8 mouse cellular contexts compared by ENCODE assay signal in the genomic region with DNA sequence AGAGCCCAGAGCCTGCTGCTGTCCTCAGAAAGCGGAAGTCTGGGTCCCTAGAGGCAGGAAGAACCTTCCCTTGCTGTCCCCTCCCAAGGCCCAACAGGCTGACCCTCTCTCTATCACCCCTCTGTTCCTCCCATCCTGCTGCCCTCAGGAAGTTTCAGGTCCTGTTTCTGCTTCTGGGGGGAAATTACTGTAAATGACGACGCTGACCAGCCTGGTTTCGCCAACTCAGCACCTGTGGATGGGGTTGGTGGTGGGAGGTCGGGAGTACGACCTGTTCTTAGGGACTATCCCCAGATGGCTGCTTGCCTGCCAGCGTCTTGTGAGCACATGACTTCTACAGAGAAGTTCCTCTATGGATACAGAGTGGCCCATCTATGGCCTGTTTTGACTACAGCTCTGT. TPM values are rescaled to one million over a fixed set of nuclear protein-coding genes. Genes with fewer than 3 reads are reported as not detected.
DNase-seq lines count a peak whose midpoint lies in the region; ATAC-seq and TF ChIP-seq lines count a peak whose summit lies in the region.

A gene (minus strand): TSS at position 87 of the 400 bp plus-strand sequence.

- H3K4me3 ChIP-seq in kidney, postnatal 0 days (replicated peaks; ENCODE audit: low read depth, low read length), result no peak within 1 kb of the TSS
- no peak within 1 kb of the TSS for H3K4me3 ChIP-seq in embryonic facial prominence, embryonic 10.5 days
- H3K4me3 ChIP-seq in heart, embryonic 11.5 days (ENCODE audit: low read depth, low read length), result no peak within 1 kb of the TSS
- no peak within 1 kb of the TSS for H3K4me3 ChIP-seq in midbrain, embryonic 10.5 days

- no peaks in the 10 kb centered on the region for H3K36me3 ChIP-seq in kidney, postnatal 0 days (ENCODE audit: insufficient read depth, low read length)
- no peaks in the 10 kb centered on the region for H3K36me3 ChIP-seq in embryonic facial prominence, embryonic 10.5 days (replicated peaks)
- no peaks in the 10 kb centered on the region for H3K36me3 ChIP-seq in heart, embryonic 11.5 days (ENCODE audit: control insufficient read depth, insufficient read depth, low read length)
- H3K36me3 ChIP-seq in midbrain, embryonic 10.5 days, result no peaks in the 10 kb centered on the region

- 50% methylated on average over 7 of the region's 7 CpGs for WGBS in kidney, postnatal 0 days
- WGBS in embryonic facial prominence, embryonic 10.5 days, result 77% methylated on average over 7 of the region's 7 CpGs
- WGBS in heart, embryonic 11.5 days (ENCODE audit: insufficient replicate concordance), result 55% methylated on average over 7 of the region's 7 CpGs
- 84% methylated on average over 7 of the region's 7 CpGs for WGBS in midbrain, embryonic 10.5 days

- no peaks in the 10 kb centered on the region for H3K27me3 ChIP-seq in kidney, postnatal 0 days (ENCODE audit: insufficient read depth, low read length)
- H3K27me3 ChIP-seq in embryonic facial prominence, embryonic 10.5 days (replicated peaks; ENCODE audit: low read depth, poor library complexity, severe bottlenecking), result no peaks in the 10 kb centered on the region
- peaks cover 19% of the 10 kb centered on the region for H3K27me3 ChIP-seq in heart, embryonic 11.5 days (ENCODE audit: control insufficient read depth, insufficient read depth, low read length)
- peaks cover 13% of the 10 kb centered on the region for H3K27me3 ChIP-seq in midbrain, embryonic 10.5 days (ENCODE audit: low read depth, poor library complexity, severe bottlenecking)

- H3K4me2 ChIP-seq in kidney, postnatal 0 days (ENCODE audit: low read length), result no peak within 1 kb of the TSS
- H3K4me2 ChIP-seq in heart, embryonic 11.5 days, result no peak within 1 kb of the TSS

- no peak within 1 kb of the TSS for H3K27ac ChIP-seq in kidney, postnatal 0 days
- no peak within 1 kb of the TSS for H3K27ac ChIP-seq in embryonic facial prominence, embryonic 10.5 days (replicated peaks)
- H3K27ac ChIP-seq in heart, embryonic 11.5 days (ENCODE audit: low read depth, low read length), result no peak within 1 kb of the TSS
- no peak within 1 kb of the TSS; the same call in 1 of the 2 replicates for H3K27ac ChIP-seq in midbrain, embryonic 10.5 days (replicated peaks)

- TF ChIP-seq CTCF in kidney, postnatal 0 days (IDR thresholded peaks at IDR 0.05; ENCODE audit: low read depth), result no peak

- no peaks in the 10 kb centered on the region for H3K4me1 ChIP-seq in kidney, postnatal 0 days (replicated peaks; ENCODE audit: insufficient read depth, low read length)
- H3K4me1 ChIP-seq in embryonic facial prominence, embryonic 10.5 days, result no peaks in the 10 kb centered on the region
- no peaks in the 10 kb centered on the region for H3K4me1 ChIP-seq in heart, embryonic 11.5 days (ENCODE audit: control insufficient read depth, insufficient read depth, low read length)
- peaks cover 8% of the 10 kb centered on the region; the same call in 1 of the 2 replicates for H3K4me1 ChIP-seq in midbrain, embryonic 10.5 days

- H3K9me3 ChIP-seq in kidney, postnatal 0 days (replicated peaks; ENCODE audit: low read length), result no peaks in the 10 kb centered on the region
- H3K9me3 ChIP-seq in embryonic facial prominence, embryonic 10.5 days, result no peaks in the 10 kb centered on the region
- no peaks in the 10 kb centered on the region for H3K9me3 ChIP-seq in heart, embryonic 11.5 days (replicated peaks; ENCODE audit: control insufficient read depth, low read length)
- no peaks in the 10 kb centered on the region for H3K9me3 ChIP-seq in midbrain, embryonic 10.5 days (replicated peaks)

- no peak for DNase-seq in kidney, postnatal 0 days (ENCODE audit: low spot score)
- no peak for DNase-seq in kidney, postnatal 10 days
- no peak for DNase-seq in embryonic facial prominence, embryonic 10.5 days (ENCODE audit: low spot score)
- no peak for DNase-seq in layer of hippocampus, postnatal 10 days (ENCODE audit: low spot score in 2 of 2)
- DNase-seq in midbrain, embryonic 10.5 days (ENCODE audit: low spot score), result no peak
- DNase-seq in thymus, postnatal 25 days, result no peak
- DNase-seq in cerebellum, adult 9-11 months, result no peak

- no peak for ATAC-seq in kidney, postnatal 0 days (replicated peaks; ENCODE audit: low FRiP score, low read depth)
- ATAC-seq in heart, embryonic 11.5 days (replicated peaks; ENCODE audit: insufficient number of reproducible peaks, low FRiP score, low TSS enrichment), result no peak

- H3K9ac ChIP-seq in kidney, postnatal 0 days (ENCODE audit: low read depth, low read length), result no peak within 1 kb of the TSS
- no peak within 1 kb of the TSS for H3K9ac ChIP-seq in heart, embryonic 11.5 days (ENCODE audit: low read depth, low read length)

RNA-seq across cellular contexts. Expression of the gene that starts here (rescaled TPM):
- polyA plus RNA-seq in kidney, postnatal 0 days (2015; fragmentation: Nextera tagmentation; extraction: Ambion mirVana), result 54.4 and 69.0 TPM in 2 replicates
- polyA plus RNA-seq in embryonic facial prominence, embryonic 10.5 days (2016; fragmentation: Nextera tagmentation; extraction: Ambion mirVana), result 17.0 and 20.1 TPM in 2 replicates
- 14.8 and 17.0 TPM in 2 replicates for polyA plus RNA-seq in heart, embryonic 11.5 days (2014; fragmentation: Nextera tagmentation; extraction: Ambion mirVana)
- 10 to 100 TPM; 32.3 to 35.4 TPM for total RNA-seq in layer of hippocampus, postnatal 10 days (2021)
- 20.6 and 32.4 TPM in 2 replicates for polyA plus RNA-seq in midbrain, embryonic 10.5 days (2016; fragmentation: Nextera tagmentation; extraction: Ambion mirVana)
